Mouse (Mus musculus) cerebellum, adult 2 months (tissue): ENCODE data around the gene Fgd6.

Source experiments
- CTCF ChIP-seq: fragments of 200-500 bp; IDR thresholded peaks from 2 replicates; pipeline ENCODE4 v1.5.1; 2011; ENCODE audit warnings: low read depth, mild to moderate bottlenecking, control low read depth, low read length, moderate library complexity, borderline replicate concordance; ENCODE audit not compliant: insufficient read depth
- POLR2A ChIP-seq: fragments of 200-500 bp; IDR thresholded peaks from 2 replicates; pipeline ENCODE4 v1.6.1; 2011; ENCODE audit warnings: low read length, control low read depth, borderline replicate concordance; ENCODE audit not compliant: insufficient read depth

GRCm38 (mm10) chr10:94028493-94028892 lies 7.3 kb upstream of the Fgd6 start:
- TF ChIP-seq CTCF = no peak
- no peak for TF ChIP-seq POLR2A
